Mouse (Mus musculus): ENCODE measurements around the gene Gm8206.
"Not testable (repeated sequence)": the region's sequence is repeated elsewhere in the genome, so short reads cannot be mapped to it uniquely, and the experiment has no call there.

- TF ChIP-seq CTCF (IDR thresholded peaks at IDR 0.05; ENCODE audit: low read depth, low read length); POLR2A (IDR thresholded peaks at IDR 0.05; ENCODE audit: borderline replicate concordance, low read depth, low read length): not testable (repeated sequence)
These were observed 13.8 kb upstream of the Gm8206 start for GRCm38 (mm10) chr14:6107500-6107899.

All from bone marrow macrophage, adult 2 months (primary cell).